Mouse (Mus musculus) adrenal gland, adult (tissue): ENCODE measurements around the gene Hist1h2bq.
"Not testable (repeated sequence)": the region's sequence is repeated elsewhere in the genome, so short reads cannot be mapped to it uniquely, and the experiment has no call there.

Experiments used
- DNase-seq, 2 experiments: peaks; one replicate each; pipeline ENCODE4 v3.0.0; 2022 to 2023; ENCODE audit warnings: low spot score in 1 of 2; ENCODE audit not compliant: inconsistent age in 2 of 2

The Hist1h2bq gene

DNA sequence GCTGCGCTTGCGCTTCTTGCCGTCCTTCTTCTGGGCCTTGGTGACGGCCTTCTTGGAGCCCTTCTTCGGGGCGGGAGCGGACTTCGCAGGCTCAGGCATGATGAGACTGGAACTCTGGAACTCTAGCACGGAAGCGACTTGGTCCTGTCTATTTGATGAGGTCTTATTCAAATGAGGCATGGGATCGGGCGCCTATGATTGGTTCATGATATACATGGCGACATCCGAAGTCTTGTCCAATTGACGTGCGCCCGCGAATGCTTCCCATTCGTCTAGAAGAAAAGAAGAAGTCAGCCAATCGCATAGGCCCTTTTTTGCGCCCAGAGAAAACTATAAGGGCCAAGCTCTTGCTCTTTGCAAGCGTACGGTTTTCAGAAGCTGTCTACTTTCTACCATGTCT, at the start of gene Hist1h2bq, which contains the start of gene Hist1h2ao:
TSS of gene Hist1h2bq (minus strand) at position 125 of the 400 bp plus-strand sequence.
TSS of gene Hist1h2ao (plus strand) at position 393 of the 400 bp plus-strand sequence.
- not testable (repeated sequence) for DNase-seq

DNA sequence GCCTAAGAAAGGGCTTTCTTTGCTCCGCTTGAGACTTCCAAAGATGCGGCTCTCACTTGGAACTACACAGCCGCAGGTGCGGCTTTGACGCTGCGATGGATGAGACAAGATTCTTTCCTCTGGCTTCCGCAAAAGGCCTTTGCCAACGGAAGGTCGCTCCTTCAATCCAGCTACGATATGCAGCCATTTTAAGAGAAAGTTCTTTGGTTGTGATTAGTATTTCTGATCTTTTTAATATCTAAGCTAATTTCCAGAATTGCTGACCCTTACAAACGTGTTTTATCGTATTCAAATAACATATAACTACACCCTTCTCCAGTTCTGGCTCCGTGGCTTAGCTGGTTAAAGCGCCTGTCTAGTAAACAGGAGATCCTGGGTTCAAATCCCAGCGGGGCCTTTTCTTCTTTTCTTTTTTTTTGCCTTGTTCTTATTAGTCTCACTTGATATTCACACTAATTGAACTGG, 45.7 kb upstream of the Hist1h2bq start:
- DNase-seq = peak; percentile 27 to 92

DNA sequence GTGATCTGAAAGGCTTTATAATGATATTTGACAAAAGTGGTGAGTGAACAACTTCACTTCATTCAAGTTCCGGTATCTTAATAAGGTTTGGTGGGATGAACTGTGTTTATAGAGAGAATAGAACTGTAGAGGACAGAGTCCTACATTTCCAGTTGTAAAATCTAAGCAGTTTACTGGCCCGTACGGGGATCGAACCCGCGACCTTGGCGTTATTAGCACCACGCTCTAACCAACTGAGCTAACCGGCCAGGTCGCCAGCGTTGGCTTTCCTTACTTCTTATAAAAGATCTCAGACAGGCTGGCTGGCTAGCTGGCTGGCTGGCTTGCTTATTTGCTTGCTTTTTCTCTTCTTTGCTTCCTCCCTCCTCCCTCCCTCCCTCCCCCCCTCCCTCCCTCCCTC, 45.1 kb upstream of the Hist1h2bq start:
- peak; percentile 80 to 95 for DNase-seq

DNA sequence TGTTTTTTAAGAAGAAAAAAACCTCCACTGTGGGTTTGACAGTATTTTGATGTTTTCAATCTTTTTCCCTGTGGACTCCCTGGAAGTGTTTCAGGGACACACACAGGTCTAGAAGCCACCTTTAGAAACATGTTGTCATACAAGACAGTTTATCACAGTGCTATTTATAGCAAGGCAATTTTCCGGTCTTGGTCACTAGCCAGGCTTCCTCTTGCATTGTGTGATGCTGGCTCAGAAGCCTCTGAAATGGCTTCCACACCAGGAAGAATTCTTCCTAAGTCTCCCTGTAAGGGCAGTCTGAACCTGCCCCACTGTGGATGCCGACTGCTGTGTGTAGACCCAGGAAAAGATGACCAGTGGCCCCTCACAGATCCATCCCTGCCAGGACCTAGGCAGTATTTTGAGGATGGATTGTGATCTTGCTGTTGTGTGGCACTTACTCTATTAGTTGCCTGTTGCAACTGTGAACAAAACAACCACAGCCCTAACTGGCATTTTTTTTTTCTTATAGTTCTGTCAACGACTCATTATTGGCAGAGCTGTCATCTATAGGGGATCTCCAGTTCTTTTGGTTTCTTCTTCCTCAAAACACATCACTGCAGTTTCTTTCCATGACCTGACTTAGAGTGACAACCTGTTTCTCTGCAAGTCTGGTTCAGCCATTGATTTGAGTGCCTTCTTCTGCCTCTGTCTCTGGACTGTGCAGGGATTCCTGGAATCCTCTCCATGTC, 42.4 kb upstream of the Hist1h2bq start:
- peak in 1 of 2 experiments; percentile 40 for DNase-seq

DNA sequence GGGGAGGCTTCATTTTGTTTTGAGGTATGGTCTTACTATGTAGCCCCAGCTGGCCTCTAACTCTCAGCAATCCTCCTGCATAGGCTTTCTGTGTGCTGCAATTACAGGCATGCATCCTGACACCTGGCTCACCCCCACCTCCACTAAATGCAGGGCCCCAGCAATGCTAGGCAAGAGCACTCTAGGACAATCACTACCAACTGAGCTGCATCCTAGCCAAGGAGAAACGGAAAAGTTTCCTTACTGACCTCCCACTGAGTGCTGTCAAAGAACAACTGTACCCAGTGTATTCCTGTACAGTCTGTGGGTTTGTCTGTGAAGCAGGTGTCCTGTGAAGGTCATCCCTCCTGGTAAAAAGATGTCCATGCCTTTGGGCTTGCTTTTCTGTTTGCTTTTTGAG, 40.7 kb upstream of the Hist1h2bq start:
- not testable (repeated sequence) for DNase-seq

DNA sequence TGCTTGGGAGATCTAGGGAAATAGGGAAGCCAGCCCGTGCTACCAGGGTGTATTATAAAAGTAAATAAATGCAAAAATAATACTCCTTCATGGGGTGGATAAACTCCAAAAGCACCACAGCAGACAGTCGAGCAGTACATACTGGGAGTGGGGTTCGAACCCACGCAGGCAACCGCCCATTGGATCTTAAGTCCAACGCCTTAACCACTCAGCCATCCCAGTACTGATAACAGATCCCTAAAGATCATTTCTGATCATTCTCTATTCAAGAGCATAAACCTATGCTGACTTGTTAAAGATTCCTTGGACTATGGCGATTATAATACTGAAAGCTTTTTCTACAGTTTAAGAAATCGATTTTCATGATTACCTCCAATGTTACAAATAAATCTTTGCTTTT, 37.9 kb upstream of the Hist1h2bq start:
- no peak for DNase-seq

DNA sequence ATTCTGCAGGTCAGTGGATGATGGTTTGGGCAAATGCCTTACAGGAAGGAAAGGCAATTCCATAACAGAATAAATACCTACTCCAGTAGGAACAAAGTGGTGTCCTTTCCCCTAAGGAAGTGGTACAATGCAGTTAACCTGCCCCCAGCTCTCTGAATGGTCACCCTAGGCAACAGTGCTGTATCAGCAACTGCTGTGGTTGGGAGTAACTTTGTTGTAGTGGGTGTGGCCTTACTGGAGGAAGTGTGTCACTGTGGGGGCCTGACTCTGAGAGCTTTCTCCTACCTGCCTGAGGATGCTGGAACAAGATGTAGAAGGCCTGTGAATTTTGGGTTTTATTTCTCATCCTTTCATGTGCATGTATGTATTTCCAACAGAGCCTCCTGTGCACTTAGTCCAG, 36.4 kb upstream of the Hist1h2bq start:
- not testable (repeated sequence) for DNase-seq

DNA sequence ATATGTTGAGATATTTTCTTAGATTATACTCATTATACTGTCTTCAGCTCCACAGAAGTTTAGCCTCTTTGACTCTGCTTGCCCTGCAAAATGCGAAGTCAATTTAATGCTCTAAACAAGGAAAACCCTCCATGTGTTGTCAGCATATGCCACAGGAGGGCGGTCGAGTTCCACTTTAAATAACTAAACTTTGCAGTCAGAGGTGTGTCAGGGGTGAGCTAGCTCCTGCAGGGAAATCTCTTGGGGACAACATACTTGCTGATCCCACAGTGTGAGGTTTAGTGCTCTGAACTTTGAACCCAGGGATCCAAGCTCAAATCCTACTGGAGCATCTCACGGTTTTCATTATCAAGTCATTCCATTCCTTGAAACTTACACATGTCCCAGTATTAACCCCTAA, 30.5 kb upstream of the Hist1h2bq start:
- not testable (repeated sequence) for DNase-seq

DNA sequence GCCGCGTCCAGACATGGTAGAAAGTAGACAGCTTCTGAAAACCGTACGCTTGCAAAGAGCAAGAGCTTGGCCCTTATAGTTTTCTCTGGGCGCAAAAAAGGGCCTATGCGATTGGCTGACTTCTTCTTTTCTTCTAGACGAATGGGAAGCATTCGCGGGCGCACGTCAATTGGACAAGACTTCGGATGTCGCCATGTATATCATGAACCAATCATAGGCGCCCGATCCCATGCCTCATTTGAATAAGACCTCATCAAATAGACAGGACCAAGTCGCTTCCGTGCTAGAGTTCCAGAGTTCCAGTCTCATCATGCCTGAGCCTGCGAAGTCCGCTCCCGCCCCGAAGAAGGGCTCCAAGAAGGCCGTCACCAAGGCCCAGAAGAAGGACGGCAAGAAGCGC, 23.5 kb upstream of the Hist1h2bq start, which contains the start of the genes Hist1h2ap and Hist1h2br:
TSS of gene Hist1h2ap (minus strand) at position 47 of the 400 bp plus-strand sequence.
TSS of gene Hist1h2br (plus strand) at position 283 of the 400 bp plus-strand sequence.
- not testable (repeated sequence) for DNase-seq

DNA sequence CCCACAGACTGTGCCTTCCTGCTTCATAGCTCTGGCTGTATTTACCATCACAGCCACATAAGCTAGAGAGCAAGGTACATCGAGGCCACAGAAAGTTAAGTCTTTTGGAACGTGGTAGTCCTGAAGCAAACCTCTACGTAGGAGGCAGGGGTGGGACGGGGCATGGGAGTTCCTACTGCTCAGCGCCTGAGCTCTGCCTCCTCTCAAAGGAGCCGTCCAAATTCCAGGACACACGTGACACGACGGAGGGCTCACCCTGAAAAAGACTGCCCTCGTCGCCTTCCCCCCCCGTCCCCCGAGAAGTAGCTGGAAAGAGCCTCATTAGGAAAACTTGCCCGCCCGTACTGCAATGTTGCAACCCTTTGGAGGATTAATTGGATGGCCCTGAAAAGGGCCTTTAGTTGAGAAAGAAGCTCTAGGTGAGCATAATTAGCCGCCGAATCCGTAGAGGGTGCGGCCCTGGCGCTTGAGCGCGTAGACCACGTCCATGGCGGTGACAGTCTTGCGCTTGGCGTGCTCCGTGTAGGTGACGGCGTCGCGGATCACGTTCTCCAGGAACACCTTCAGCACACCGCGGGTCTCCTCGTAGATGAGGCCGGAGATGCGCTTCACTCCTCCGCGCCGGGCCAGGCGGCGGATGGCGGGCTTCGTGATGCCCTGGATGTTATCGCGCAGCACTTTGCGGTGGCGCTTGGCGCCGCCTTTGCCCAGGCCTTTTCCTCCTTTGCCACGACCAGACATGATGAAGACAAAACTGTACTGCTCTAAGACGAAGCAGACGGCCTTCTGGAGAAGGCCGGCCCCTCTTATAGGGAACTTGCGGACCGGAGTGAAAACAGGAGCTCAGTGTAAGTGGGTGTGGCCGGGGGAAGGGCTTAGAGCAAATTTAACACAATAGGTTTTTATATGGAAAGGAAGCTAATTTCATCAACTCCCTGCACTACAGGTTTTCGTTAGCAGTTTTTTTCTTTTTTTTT, 21.7 kb upstream of the Hist1h2bq start, which contains the start of gene Hist1h4n:
TSS of gene Hist1h4n (minus strand) at position 779 of the 977 bp plus-strand sequence.
- DNase-seq = peak; percentile 58 to 84

DNA sequence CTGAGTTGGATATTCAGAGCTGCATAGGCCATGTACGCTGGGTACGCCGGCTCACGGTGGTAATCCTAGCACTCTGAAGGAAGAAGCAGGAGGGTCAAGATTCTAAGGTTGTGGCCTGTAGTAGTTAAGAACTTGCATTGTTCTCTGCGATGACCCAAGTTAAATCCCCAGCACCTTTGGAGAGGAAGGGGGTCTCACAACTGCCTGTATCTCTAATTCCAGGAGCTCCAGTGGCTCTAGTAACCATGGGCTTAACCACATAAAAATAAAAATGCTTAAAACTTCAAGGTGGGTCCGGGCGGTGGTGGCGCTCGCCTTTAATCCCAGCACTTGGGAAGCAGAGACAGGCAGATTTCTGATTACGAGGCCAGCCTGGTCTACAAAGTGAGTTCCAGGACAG, 20.3 kb upstream of the Hist1h2bq start:
- peak in 1 of 2 experiments; percentile 24 for DNase-seq

DNA sequence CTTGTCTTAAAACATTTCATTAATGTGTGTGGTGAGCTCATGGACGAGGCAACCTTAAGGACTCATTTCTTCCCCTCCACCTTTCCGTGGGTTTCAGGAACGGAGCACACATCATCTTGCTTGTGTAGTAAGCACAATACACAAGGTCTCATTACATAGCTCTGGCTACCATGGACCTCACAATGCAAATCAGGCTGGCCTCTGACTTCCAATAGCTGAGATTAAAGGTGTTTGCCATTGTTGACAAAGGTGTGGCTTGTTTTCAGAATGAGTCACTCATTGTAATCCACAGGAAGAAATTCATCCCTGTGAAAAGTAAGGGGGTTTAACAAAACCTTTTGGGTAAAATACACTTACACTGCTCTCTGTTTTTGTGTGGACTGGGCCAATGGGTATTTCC, 18.5 kb upstream of the Hist1h2bq start:
- no peak for DNase-seq

DNA sequence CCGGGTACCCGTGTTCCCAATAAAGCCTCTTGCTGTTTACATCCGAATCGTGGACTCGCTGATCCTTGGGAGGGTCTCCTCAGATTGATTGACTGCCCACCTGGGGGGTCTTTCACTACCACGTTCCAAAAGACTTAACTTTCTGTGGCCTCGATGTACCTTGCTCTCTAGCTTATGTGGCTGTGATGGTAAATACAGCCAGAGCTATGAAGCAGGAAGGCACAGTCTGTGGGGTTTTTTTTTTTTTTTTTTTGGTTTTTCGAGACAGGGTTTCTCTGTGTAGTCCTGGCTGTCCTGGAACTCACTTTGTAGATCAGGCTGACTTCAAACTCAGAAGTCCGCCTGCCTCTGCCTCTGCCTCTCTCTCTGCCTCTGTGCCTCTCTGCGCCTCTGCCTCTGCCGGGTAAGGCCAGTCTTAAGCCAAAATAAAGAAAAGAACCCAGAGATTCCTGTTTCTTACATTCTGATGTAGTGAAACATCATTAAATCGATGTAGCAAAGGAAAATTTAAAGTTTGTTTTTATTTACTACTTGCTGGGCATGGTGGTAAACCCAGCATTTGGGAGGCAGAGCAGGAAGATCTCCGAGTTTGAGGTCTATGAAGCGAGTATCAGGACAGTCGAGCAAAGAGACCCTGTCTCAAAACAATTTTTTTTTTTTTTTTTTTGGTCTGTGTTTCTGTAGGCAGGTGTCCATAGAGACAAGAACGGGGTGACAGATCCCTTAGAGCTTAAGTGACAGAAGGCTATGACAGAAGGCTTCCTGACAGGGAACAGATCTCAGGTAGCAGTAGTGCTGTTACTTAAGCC, 10.3 kb upstream of the Hist1h2bq start:
- DNase-seq = not testable (repeated sequence)

DNA sequence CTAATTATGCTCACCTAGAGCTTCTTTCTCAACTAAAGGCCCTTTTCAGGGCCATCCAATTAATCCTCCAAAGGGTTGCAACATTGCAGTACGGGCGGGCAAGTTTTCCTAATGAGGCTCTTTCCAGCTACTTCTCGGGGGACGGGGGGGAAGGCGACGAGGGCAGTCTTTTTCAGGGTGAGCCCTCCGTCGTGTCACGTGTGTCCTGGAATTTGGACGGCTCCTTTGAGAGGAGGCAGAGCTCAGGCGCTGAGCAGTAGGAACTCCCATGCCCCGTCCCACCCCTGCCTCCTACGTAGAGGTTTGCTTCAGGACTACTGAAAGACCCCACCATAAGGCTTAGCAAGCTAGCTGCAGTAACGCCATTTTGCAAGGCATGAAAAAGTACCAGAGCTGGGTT, 2.1 kb upstream of the Hist1h2bq start:
- DNase-seq = peak in 1 of 2 experiments; percentile 48

DNA sequence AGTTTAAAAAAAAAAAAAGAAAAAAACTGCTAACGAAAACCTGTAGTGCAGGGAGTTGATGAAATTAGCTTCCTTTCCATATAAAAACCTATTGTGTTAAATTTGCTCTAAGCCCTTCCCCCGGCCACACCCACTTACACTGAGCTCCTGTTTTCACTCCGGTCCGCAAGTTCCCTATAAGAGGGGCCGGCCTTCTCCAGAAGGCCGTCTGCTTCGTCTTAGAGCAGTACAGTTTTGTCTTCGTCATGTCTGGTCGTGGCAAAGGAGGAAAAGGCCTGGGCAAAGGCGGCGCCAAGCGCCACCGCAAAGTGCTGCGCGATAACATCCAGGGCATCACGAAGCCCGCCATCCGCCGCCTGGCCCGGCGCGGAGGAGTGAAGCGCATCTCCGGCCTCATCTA, 1.5 kb upstream of the Hist1h2bq start, which contains the start of gene Hist1h4m:
TSS of gene Hist1h4m (plus strand) at position 208 of the 400 bp plus-strand sequence.
- peak; percentile 62 to 89 for DNase-seq

DNA sequence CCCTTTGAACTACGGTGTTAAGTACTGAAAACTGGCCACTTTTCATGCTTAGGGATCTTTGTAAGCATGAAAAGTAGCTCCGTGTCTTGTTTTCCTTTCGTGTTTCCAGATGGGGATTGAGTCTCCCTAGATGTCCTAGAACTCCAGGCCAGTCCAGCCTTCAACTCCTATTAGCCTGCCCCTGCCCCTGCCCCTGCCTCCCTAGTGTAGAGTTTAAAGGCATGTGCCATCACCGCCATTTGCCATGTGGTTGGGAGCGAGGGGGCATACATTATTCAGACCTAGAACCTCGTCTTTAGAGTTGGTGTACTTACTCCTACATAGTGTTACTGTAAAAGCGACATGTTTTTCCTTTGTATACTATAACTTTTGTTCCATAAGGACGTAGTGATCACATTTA, 1.1 kb upstream of the Hist1h2bq start:
- not testable (repeated sequence) for DNase-seq

DNA sequence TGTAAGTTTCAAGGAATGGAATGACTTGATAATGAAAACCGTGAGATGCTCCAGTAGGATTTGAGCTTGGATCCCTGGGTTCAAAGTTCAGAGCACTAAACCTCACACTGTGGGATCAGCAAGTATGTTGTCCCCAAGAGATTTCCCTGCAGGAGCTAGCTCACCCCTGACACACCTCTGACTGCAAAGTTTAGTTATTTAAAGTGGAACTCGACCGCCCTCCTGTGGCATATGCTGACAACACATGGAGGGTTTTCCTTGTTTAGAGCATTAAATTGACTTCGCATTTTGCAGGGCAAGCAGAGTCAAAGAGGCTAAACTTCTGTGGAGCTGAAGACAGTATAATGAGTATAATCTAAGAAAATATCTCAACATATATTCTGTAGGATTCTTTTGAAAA, 6.9 kb downstream of the Hist1h2bq start:
- not testable (repeated sequence) for DNase-seq

DNA sequence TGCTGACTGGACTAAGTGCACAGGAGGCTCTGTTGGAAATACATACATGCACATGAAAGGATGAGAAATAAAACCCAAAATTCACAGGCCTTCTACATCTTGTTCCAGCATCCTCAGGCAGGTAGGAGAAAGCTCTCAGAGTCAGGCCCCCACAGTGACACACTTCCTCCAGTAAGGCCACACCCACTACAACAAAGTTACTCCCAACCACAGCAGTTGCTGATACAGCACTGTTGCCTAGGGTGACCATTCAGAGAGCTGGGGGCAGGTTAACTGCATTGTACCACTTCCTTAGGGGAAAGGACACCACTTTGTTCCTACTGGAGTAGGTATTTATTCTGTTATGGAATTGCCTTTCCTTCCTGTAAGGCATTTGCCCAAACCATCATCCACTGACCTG, 12.8 kb downstream of the Hist1h2bq start:
- DNase-seq = not testable (repeated sequence)

DNA sequence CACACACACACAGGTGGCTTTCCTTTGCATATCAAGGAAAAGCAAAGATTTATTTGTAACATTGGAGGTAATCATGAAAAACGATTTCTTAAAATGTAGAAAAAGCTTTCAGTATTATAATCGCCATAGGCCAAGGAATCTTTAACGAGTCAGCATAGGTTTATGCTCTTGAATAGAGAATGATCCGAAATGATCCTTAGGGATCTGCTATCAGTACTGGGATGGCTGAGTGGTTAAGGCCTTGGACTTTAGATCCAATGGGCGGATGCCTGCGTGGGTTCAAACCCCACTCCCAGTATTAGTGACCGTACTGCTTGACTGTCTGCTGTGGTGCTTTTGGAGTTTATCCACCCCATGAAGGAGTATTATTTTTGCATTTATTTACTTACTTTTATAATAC, 14.4 kb downstream of the Hist1h2bq start:
- no peak for DNase-seq

DNA sequence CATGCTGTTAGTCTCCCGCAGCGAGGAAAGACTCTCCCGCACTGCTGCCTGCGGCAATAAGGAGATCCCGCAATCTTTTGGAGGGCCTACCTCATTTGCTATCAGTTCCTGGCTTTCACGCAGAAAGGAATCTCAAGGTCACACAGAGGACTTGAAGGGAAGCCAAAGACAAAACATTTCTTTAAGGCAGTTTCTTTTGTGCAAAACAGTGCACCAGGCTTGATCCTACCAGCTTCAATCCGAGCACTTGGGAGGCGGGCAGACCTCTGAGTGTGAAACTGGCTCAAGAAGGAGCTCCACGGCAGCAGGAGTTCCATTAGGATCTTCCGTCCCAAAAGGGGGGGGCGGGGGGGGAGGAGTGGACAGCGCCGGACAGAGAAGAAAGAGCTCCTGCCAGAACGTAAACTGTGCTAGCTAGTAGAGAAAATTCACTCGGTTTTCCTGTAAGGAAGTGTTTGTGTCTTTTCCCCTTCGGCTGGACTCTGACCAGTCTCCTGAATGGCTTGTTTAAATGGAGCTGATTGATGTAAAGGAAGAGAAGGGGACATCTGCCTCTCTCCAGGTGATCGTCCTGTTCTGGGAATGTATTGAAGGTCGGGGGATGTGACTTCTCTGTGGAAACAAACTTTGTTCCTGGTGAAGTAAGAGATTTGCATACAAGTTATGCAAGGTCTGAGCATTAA, 19.3 kb downstream of the Hist1h2bq start:
- peak in 1 of 2 experiments; percentile 65 for DNase-seq
